ENCODE assay signal across 18 mouse cellular contexts in genomic region chr3:29541477-29542079, GRCm38 (mm10).
A peak's percentile ranks its signal among the peaks of the same experiment; 100 is the strongest.
DNase-seq lines count a peak whose midpoint lies in the region; ATAC-seq lines count a peak whose summit lies in the region.
"Had no signal": no experiment of that assay in that cellular context is flagged by ENCODE, and none has a peak within 500 bp of the region (broad histone marks: within the 10 kb centered on the region; RNA-seq: fewer than 3 reads in every experiment).

No protein-coding gene starts in this region.

- H3K4me2 ChIP-seq in neural tube, embryonic 11.5 days (ENCODE audit: low read depth) = no peak overlapping the region
- H3K4me2 ChIP-seq in neural tube, embryonic 15.5 days = no peak overlapping the region
- peak overlapping the region; percentile 3; the same call in 1 of the 2 replicates for H3K4me2 ChIP-seq in forebrain, embryonic 11.5 days (ENCODE audit: low read depth, low read length, severe bottlenecking)
- no peak overlapping the region for H3K4me2 ChIP-seq in hindbrain, embryonic 13.5 days
- H3K4me2 ChIP-seq: embryonic facial prominence, embryonic 12.5 days; liver, embryonic 15.5 days had no signal

- peak; percentile 60 for DNase-seq in neural tube, embryonic 11.5 days (ENCODE audit: low spot score)
- DNase-seq in forebrain, embryonic 11.5 days (ENCODE audit: low spot score) = peak; percentile 57
- DNase-seq in retina, embryonic 14.5 days (ENCODE audit: low spot score) = peak; percentile 73
- no peak for DNase-seq in liver
- no peak for DNase-seq in right cerebral cortex, adult 18-20 months
- DNase-seq in urinary bladder, postnatal 10 days (ENCODE audit: low spot score) = no peak
- DNase-seq: B cell, adult 2 months; cerebellum, adult 2 months; kidney, postnatal 10 days; layer of hippocampus, adult 9-11 months; lung, postnatal 14 days; right cerebral cortex, postnatal 4 days; thymus, adult 2 months had no signal

- H3K9ac ChIP-seq in neural tube, embryonic 11.5 days (ENCODE audit: low read length) = no peak overlapping the region
- H3K9ac ChIP-seq in neural tube, embryonic 15.5 days (replicated peaks) = no peak overlapping the region
- no peak overlapping the region for H3K9ac ChIP-seq in forebrain, embryonic 11.5 days (ENCODE audit: low read length)
- no peak overlapping the region for H3K9ac ChIP-seq in hindbrain, embryonic 13.5 days
- H3K9ac ChIP-seq: embryonic facial prominence, embryonic 12.5 days; liver, embryonic 15.5 days had no signal

- 4% methylated on average over 1 of the region's 1 CpGs for WGBS in neural tube, embryonic 11.5 days
- 24% methylated on average over 1 of the region's 1 CpGs for WGBS in neural tube, embryonic 15.5 days
- WGBS in forebrain, embryonic 11.5 days = 20% methylated on average over 1 of the region's 1 CpGs
- 8% methylated on average over 1 of the region's 1 CpGs for WGBS in hindbrain, embryonic 13.5 days

- no peaks in the 10 kb centered on the region for H3K4me1 ChIP-seq in neural tube, embryonic 11.5 days (ENCODE audit: control insufficient read depth, insufficient read depth, low read length)
- H3K4me1 ChIP-seq in neural tube, embryonic 15.5 days = no peaks in the 10 kb centered on the region
- no peaks in the 10 kb centered on the region for H3K4me1 ChIP-seq in forebrain, embryonic 11.5 days (replicated peaks; ENCODE audit: control insufficient read depth, insufficient read depth, low read length)
- H3K4me1 ChIP-seq in hindbrain, embryonic 13.5 days (replicated peaks) = 0 out of 2 replicates have a peak, but pooled peaks cover 3% of the 10 kb centered on the region
- H3K4me1 ChIP-seq: embryonic facial prominence, embryonic 12.5 days; liver, embryonic 15.5 days had no signal

- no peaks in the 10 kb centered on the region for H3K27me3 ChIP-seq in neural tube, embryonic 11.5 days (ENCODE audit: control insufficient read depth, insufficient read depth, low read length)
- H3K27me3 ChIP-seq in neural tube, embryonic 15.5 days (replicated peaks) = no peaks in the 10 kb centered on the region
- no peaks in the 10 kb centered on the region for H3K27me3 ChIP-seq in forebrain, embryonic 11.5 days (ENCODE audit: control insufficient read depth, insufficient read depth, low read length)
- no peaks in the 10 kb centered on the region for H3K27me3 ChIP-seq in hindbrain, embryonic 13.5 days
- H3K27me3 ChIP-seq: embryonic facial prominence, embryonic 12.5 days; liver, embryonic 15.5 days had no signal

- no peaks in the 10 kb centered on the region for H3K36me3 ChIP-seq in neural tube, embryonic 11.5 days (ENCODE audit: control insufficient read depth, insufficient read depth, low read length)
- H3K36me3 ChIP-seq in neural tube, embryonic 15.5 days = no peaks in the 10 kb centered on the region
- H3K36me3 ChIP-seq in forebrain, embryonic 11.5 days (ENCODE audit: control insufficient read depth, insufficient read depth, low read length) = no peaks in the 10 kb centered on the region
- no peaks in the 10 kb centered on the region for H3K36me3 ChIP-seq in hindbrain, embryonic 13.5 days
- H3K36me3 ChIP-seq: embryonic facial prominence, embryonic 12.5 days; G1E; liver, embryonic 15.5 days had no signal

- no peak overlapping the region for H3K27ac ChIP-seq in neural tube, embryonic 11.5 days (ENCODE audit: low read depth, low read length)
- no peak overlapping the region for H3K27ac ChIP-seq in neural tube, embryonic 15.5 days (replicated peaks)
- peak overlapping the region; percentile 41; the same call in 1 of the 2 replicates for H3K27ac ChIP-seq in forebrain, embryonic 11.5 days (ENCODE audit: low read depth, low read length)
- no peak overlapping the region for H3K27ac ChIP-seq in hindbrain, embryonic 13.5 days
- H3K27ac ChIP-seq: embryonic facial prominence, embryonic 12.5 days; liver, embryonic 15.5 days had no signal

- peak; percentile 90 for ATAC-seq in neural tube, embryonic 11.5 days (ENCODE audit: insufficient read depth, low FRiP score, low TSS enrichment)
- no peak for ATAC-seq in neural tube, embryonic 15.5 days (ENCODE audit: low FRiP score)
- ATAC-seq in forebrain, embryonic 11.5 days (replicated peaks; ENCODE audit: low FRiP score) = peak; percentile 95
- peak; percentile 66 for ATAC-seq in hindbrain, embryonic 13.5 days (ENCODE audit: low FRiP score)

- H3K4me3 ChIP-seq in neural tube, embryonic 11.5 days (ENCODE audit: low read depth, low read length) = no peak overlapping the region
- H3K4me3 ChIP-seq in neural tube, embryonic 15.5 days (replicated peaks) = no peak overlapping the region
- no peak overlapping the region for H3K4me3 ChIP-seq in forebrain, embryonic 11.5 days (ENCODE audit: low read depth, low read length)
- no peak overlapping the region for H3K4me3 ChIP-seq in hindbrain, embryonic 13.5 days
- H3K4me3 ChIP-seq: embryonic facial prominence, embryonic 12.5 days; liver, embryonic 15.5 days had no signal

- H3K9me3 ChIP-seq in neural tube, embryonic 11.5 days (ENCODE audit: control insufficient read depth, low read length) = no peaks in the 10 kb centered on the region
- H3K9me3 ChIP-seq in neural tube, embryonic 15.5 days (replicated peaks) = no peaks in the 10 kb centered on the region
- no peaks in the 10 kb centered on the region for H3K9me3 ChIP-seq in forebrain, embryonic 11.5 days (ENCODE audit: control insufficient read depth, low read length)
- H3K9me3 ChIP-seq in hindbrain, embryonic 13.5 days = no peaks in the 10 kb centered on the region
- H3K9me3 ChIP-seq: embryonic facial prominence, embryonic 12.5 days; G1E; liver, embryonic 15.5 days had no signal

Comparison
In these comparisons a context has a peak if more than half of its experiments do, and no peak if none do; other contexts are left out.
1. DNase-seq: peak in neural tube, embryonic 11.5 days (single experiment), forebrain, embryonic 11.5 days (single experiment) and retina, embryonic 14.5 days (single experiment); none in liver (single experiment), right cerebral cortex, adult 18-20 months (single experiment) and urinary bladder, postnatal 10 days (single experiment).